Mouse (Mus musculus) heart, embryonic 14.5 days (tissue): Measurements from ENCODE around the gene Sprr1b. TPM values are rescaled to one million over a fixed set of nuclear protein-coding genes. Genes with fewer than 3 reads are reported as not detected.

Experiments
- polyA plus RNA-seq: library from polyadenylated mRNA; unstranded; fragments of >200 nt; fragmentation: Nextera tagmentation; extraction: Ambion mirVana; gene quantifications from 2 replicates; pipeline ENCODE4 v1.2.1, GENCODE M21; 2014

Gene Sprr1b
- polyA plus RNA-seq, 1 experiment from 2014 or later = not detected

Other genes starting within 250 kb of the Sprr1b start
- 0.16 TPM in 1 of 2 replicates, not detected in the other for gene Sprr2a1, start 223.0 kb downstream of the Sprr1b start, polyA plus RNA-seq
- gene Sprr2a2, start 222.9 kb downstream of the Sprr1b start, polyA plus RNA-seq = 1.8 and 2.1 TPM in 2 replicates
- not detected in 2 replicates for gene Sprr2a3, start 153.4 kb downstream of the Sprr1b start, polyA plus RNA-seq
- gene Sprr2b, start 122.2 kb downstream of the Sprr1b start, polyA plus RNA-seq = not detected in 2 replicates
- not detected in 2 replicates for gene Sprr2d, start 99.6 kb downstream of the Sprr1b start, polyA plus RNA-seq
- not detected in 2 replicates for gene Sprr2e, start 86.6 kb downstream of the Sprr1b start, polyA plus RNA-seq
- not detected in 2 replicates for gene Sprr2f, start 73.6 kb downstream of the Sprr1b start, polyA plus RNA-seq
- gene Sprr2h, start 53.1 kb downstream of the Sprr1b start, polyA plus RNA-seq = not detected in 2 replicates
- gene Sprr2i, start 30.8 kb downstream of the Sprr1b start, polyA plus RNA-seq = not detected in 2 replicates
- gene Sprr2j-ps, start 20.7 kb downstream of the Sprr1b start, polyA plus RNA-seq = not detected in 2 replicates
- gene Gm9774, start 9.4 kb downstream of the Sprr1b start, polyA plus RNA-seq = 5.2 and 5.9 TPM in 2 replicates
- gene Sprr2k, start 6.2 kb downstream of the Sprr1b start, polyA plus RNA-seq = not detected in 2 replicates
- gene Sprr3, start 19.9 kb upstream of the Sprr1b start, polyA plus RNA-seq = not detected in 2 replicates
- gene Sprr1a, start 47.1 kb upstream of the Sprr1b start, polyA plus RNA-seq = 0.78 TPM in 1 of 2 replicates, not detected in the other
- gene Sprr4, start 61.7 kb upstream of the Sprr1b start, polyA plus RNA-seq = not detected in 2 replicates
- gene 2310046K23Rik, start 95.7 kb upstream of the Sprr1b start, polyA plus RNA-seq = not detected in 2 replicates
- gene Ivl, start 134.9 kb upstream of the Sprr1b start, polyA plus RNA-seq = not detected in 2 replicates
- not detected in 2 replicates for gene Smcp, start 150.2 kb upstream of the Sprr1b start, polyA plus RNA-seq
- not detected in 2 replicates for gene 2210017I01Rik, start 168.7 kb upstream of the Sprr1b start, polyA plus RNA-seq
- gene Lce6a, start 182.9 kb upstream of the Sprr1b start, polyA plus RNA-seq = not detected in 2 replicates
- gene Lce1a1, start 209.5 kb upstream of the Sprr1b start, polyA plus RNA-seq = not detected in 2 replicates
- gene Lce1b, start 218.1 kb upstream of the Sprr1b start, polyA plus RNA-seq = not detected in 2 replicates
- gene Lce1a2, start 231.5 kb upstream of the Sprr1b start, polyA plus RNA-seq = not detected in 2 replicates
- not detected in 2 replicates for gene Lce1c, start 240.5 kb upstream of the Sprr1b start, polyA plus RNA-seq
- not detected in 2 replicates for gene Lce1d, start 248.4 kb upstream of the Sprr1b start, polyA plus RNA-seq